Mouse (Mus musculus) R1 (cell line): ENCODE results near the gene Clec3a.
A peak's percentile ranks its signal among the peaks of the same experiment; 100 is the strongest.

ENCODE experiments used
- DNase-seq: peaks from one replicate; pipeline ENCODE4 v3.0.0-alpha.2; 2018; ENCODE audit warnings: low read depth, low spot score

The Clec3a gene

GRCm38 (mm10) chr8:114417786-114418185 is at the start of gene Clec3a:
Clec3a (plus strand) TSS chr8:114418086.
- no peak for DNase-seq

DNA sequence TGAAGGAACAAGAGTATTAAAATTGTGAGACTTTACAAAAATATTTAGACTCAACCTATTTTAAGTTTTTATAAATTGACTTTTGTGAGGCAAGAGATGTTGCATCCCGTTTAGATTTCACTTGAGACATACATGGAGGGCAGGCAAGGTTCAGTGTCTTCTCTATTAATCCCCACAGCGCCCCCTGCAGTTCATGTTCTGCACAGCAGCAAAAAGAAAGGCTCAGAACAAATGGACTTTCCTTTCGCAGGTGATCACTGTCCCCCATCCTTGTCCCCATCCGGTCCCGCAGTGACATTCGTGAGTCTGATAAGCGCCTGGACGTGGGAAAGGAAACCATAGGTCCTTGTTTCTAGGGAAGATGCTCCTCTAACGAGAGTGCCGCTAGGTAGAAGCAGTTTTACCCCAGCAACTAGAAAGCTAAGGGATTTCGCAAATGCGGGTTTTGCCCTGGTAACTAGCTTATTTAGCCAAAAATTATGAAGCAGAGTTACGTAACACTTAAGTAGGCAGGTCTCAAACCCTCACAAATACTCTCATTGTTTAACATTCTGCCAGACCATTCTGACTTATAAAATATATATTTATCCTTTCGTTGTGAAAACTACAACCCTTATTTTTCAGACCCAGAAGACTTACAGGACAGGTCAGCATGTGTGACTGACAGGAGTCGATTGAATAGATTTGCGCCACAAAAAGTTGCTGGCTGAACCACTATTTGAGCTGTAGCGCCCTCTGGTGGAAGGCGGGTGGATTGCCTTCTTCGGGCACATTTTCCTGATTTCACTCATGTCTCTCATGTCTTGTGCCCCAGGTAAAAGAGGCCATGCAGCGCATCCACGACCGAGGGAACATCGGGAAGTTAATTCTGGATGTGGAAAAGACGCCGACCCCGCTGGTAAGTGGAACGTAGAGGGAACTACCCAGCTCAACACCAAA is 48.6 kb upstream of the Clec3a start:
- peak; percentile 83 for DNase-seq

DNA sequence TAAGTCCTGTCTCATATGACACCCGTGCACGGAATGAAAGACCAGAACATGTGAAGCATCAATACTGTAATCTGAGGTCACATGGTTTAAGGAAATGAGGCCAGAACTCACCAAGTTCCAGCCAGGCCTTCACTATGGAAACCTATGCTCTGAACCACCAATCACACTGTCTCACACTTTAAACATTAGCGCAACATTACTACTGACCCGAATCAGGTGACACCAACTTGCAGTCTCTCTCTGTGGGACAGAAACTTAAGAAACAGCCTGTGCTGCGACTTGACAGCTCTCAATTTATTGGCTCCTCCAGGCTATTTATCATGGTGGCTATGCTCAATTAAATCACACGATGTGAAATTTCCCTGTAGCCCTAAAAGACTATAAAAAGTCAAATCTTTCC is 43.5 kb upstream of the Clec3a start:
- no peak for DNase-seq

GRCm38 (mm10) chr8:114384189-114384588 is 33.7 kb upstream of the Clec3a start:
- DNase-seq, result peak; percentile 87

GRCm38 (mm10) chr8:114387494-114387893 is 30.4 kb upstream of the Clec3a start:
- DNase-seq, result no peak

DNA sequence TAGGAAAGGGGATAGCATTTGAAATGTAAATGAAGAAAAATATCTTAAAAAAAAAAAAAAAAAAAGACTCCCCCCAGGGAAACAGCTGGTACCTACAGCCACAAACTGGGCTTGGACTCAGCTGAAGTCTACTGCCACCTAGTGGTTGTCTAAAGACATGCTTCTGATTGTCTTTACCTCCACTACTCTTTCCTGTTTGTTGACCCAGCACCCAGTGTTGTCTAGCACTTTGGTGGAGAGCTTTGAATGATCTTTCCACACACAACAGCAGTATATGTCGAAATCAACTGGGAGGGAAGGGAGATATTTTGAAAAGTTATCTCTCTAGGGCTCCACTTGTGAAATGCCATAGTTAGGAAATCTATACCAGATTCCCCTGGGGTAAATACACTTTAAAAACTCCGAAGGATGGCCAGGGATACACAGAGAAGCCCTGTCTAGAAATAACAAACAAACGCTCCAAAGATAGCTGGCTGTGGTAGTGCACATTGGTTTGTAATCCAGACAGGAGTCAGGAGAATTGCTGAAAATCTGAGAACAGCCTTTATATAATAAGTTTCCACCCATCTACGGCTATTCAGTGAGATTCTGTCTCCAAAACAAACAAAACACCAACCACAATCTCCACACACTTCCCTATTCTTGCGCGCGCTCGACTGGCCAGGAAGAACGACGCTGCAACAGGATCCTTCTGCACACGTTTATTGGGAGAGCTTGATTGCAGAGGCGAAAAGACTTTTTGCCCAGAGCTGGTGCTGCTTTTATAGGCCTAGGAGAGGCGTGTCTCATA is 27.2 kb upstream of the Clec3a start:
- peak; percentile 66 for DNase-seq

GRCm38 (mm10) chr8:114398326-114398725 is 19.6 kb upstream of the Clec3a start:
- DNase-seq, result peak; percentile 32

GRCm38 (mm10) chr8:114399273-114399672 is 18.6 kb upstream of the Clec3a start:
- DNase-seq, result peak; percentile 79

DNA sequence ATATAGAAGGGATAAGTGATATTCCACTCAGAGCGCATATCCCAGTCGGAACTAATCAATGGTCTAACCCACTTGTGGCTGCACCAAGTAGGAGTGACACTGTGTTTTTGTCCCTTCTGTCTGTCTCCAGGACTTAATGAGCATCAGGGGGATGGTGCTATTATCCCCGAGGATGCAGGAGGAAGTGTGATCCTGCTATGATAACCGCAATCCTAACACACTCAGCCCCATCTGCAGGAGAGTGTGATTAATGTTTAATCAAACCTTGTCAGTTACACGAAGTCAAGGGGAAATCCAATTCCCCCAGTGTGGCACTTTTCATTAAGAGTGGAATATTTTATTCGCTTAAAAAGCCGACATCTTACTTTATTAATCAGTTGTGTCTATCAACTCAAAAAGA is 16.2 kb upstream of the Clec3a start:
- DNase-seq, result no peak

DNA sequence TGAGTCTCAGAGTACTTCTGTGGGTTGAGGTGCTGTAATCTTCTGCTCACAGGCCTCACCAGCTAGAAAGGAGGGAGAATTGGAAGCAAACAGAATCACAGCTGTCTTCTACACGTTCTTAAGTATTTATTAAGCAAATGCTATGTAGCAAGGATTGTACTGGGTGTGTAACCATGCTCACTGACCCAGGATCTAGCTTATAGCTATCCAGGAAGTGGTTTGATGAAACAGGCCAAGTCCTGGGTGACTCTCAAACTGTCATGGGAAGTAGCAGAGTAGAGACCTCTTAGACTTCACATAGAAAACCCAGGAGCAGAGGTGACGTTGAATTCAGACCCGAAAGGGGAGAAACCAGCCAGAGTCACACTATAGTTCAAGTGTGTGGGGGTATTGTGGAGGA is 6.5 kb upstream of the Clec3a start:
- DNase-seq, result no peak

DNA sequence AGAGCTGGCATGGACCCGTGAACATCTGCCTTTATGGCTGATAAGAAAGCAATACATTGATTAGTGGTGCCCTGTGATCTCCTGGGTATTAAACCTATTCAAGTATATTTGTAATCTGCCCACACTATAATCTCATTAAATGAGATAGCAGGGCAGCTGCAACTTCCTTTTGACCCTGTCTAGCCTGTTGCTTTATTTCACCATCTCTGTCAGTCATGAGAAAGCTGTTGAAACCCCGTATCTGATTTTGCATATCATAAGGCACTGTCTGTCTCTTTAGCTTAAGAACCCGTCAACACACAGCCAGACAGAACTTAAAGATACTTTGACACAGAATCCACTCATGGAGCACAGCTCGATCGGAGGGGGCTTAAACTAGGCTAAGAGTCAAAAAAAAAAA is 600 bp downstream of the Clec3a start:
- no peak for DNase-seq

- DNase-seq, result no peak
Measured at GRCm38 (mm10) chr8:114418904-114419303, 1.0 kb downstream of the Clec3a start.

- no peak for DNase-seq
Measured at GRCm38 (mm10) chr8:114421544-114421943, 3.7 kb downstream of the Clec3a start.

GRCm38 (mm10) chr8:114438236-114438635 is 20.4 kb downstream of the Clec3a start:
- peak; percentile 39 for DNase-seq

- DNase-seq, result peak; percentile 99
Measured at GRCm38 (mm10) chr8:114439334-114440204, 21.7 kb downstream of the Clec3a start, which contains the start of gene Wwox. Wwox (plus strand) TSS chr8:114439655.

- DNase-seq, result no peak
Measured at GRCm38 (mm10) chr8:114440205-114440589, 22.3 kb downstream of the Clec3a start.

DNA sequence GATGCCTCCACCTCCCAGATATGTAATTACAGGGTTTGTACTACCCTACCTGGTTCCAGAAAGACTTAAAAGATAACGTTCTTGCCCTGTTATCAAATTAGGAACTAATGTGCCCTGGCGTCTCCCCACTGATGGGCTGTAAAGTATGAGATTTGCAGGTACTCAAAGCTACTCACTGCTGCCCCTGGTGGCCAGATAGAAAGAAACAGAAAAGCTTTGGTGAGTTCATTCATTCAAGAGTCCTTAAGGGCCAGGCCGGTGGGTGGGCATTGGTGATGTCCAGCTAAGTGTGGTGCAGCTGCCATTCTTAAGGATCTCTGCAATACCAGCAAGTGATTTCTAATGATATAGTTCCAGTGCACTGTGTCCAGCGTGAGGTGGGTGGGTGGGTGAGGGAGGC is 23.7 kb downstream of the Clec3a start:
- peak; percentile 76 for DNase-seq

- DNase-seq, result no peak
Measured at GRCm38 (mm10) chr8:114446884-114447283, 29.0 kb downstream of the Clec3a start.

- DNase-seq, result no peak
Measured at GRCm38 (mm10) chr8:114452278-114452677, 34.4 kb downstream of the Clec3a start.

GRCm38 (mm10) chr8:114452781-114453221 is 34.9 kb downstream of the Clec3a start:
- DNase-seq, result peak; percentile 75

GRCm38 (mm10) chr8:114455302-114455701 is 37.4 kb downstream of the Clec3a start:
- DNase-seq, result no peak
